Mouse (Mus musculus) lung, adult 2 months (tissue): ENCODE results near the gene Foxn3. TPM values are rescaled to one million over a fixed set of nuclear protein-coding genes. Genes with fewer than 3 reads are reported as not detected.

Experiments
- DNase-seq: peaks from one replicate; pipeline ENCODE4 v3.0.0; 2022
- H3K4me1 ChIP-seq: fragments of 200-500 bp; 2 replicates; pipeline ENCODE4 v1.6.1; 2011; ENCODE audit warnings: low read length; ENCODE audit not compliant: control insufficient read depth, insufficient read depth
- H3K4me3 ChIP-seq: fragments of 200-500 bp; replicated peaks from 2 replicates; pipeline ENCODE3; 2011; ENCODE audit warnings: low read depth, mild to moderate bottlenecking, control low read depth, low read length; ENCODE audit errors: extremely low read depth
- CTCF ChIP-seq: fragments of 200-500 bp; IDR thresholded peaks from 2 replicates; pipeline ENCODE4 v1.5.1; 2011; ENCODE audit warnings: mild to moderate bottlenecking, low read length, control low read depth; ENCODE audit not compliant: insufficient read depth
- POLR2A ChIP-seq: fragments of 200-500 bp; IDR thresholded peaks from 2 replicates; pipeline ENCODE4 v1.6.1; 2011; ENCODE audit warnings: low read depth, mild to moderate bottlenecking, control low read depth, low read length, borderline replicate concordance; ENCODE audit errors: extremely low read depth
- WGBS: fragments of 180-500 bp; shearing (Covaris S2); methylation state at CpG from one replicate; pipeline ENCODE4 v1.1.7; 2018; 5-methylcytosine and 5-hydroxymethylcytosine counted together
- polyA plus RNA-seq: library from polyadenylated mRNA; depleted of rRNA; stranded (reverse); fragments of >200 nt; gene quantifications from 2 replicates; pipeline ENCODE4 v1.2.3, GENCODE M21; 2012

Foxn3 gene
- polyA plus RNA-seq, 1 experiment: 48.2 TPM

GRCm38 (mm10) chr12:99332144-99332807 is 231.1 kb downstream of the Foxn3 start:
- no peak for TF ChIP-seq CTCF
- no peak for TF ChIP-seq POLR2A
- Histone ChIP-seq H3K4me1 (peaks cover 11% of the 10 kb centered on the region), H3K4me3 (no peak overlapping the region)
- no peak for DNase-seq
- 73% methylated on average over 16 of the region's 16 CpGs for WGBS

DNA sequence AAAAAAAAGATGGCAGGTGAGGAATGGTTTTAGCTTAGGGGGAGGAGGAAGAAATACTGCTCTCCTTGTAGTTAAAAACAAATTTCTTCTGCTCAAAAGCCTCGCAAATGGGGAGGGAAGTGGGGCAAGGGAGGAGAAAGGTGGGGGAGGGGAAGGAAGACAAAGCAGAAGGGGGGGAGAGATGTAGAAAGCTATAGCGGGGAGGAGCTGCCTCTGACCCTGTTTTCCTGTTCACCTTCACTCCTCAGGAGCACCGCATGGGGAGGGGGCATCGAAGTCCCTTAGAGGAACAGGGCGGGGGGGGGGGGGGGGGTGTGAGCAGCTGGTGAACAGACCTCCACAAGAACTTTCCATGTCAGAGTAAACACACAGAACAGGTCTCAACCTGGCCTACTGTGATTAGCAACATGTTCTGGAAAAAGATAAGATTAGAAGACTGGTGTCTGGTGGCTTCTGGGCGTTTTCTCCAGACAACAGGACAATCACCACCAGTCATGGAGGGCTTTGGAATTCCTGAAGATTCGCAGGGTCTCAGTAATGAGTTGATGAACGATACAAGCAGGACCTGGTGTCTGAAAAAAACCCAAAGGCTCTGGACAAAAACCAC is 231.9 kb downstream of the Foxn3 start:
- DNase-seq: no peak
- TF ChIP-seq CTCF (no peak), POLR2A (no peak)
- peaks cover 5% of the 10 kb centered on the region for H3K4me1 ChIP-seq
- 52% methylated on average over 8 of the region's 8 CpGs for WGBS
- H3K4me3 ChIP-seq: no peak overlapping the region

GRCm38 (mm10) chr12:99330822-99331285 is 232.5 kb downstream of the Foxn3 start:
- no peak for DNase-seq
- WGBS: 85% methylated on average over 12 of the region's 12 CpGs
- Histone ChIP-seq H3K4me3 (no peak overlapping the region), H3K4me1 (peaks cover 3% of the 10 kb centered on the region; the same call in 1 of the 2 replicates)
- no peak for TF ChIP-seq POLR2A
- no peak for TF ChIP-seq CTCF

DNA sequence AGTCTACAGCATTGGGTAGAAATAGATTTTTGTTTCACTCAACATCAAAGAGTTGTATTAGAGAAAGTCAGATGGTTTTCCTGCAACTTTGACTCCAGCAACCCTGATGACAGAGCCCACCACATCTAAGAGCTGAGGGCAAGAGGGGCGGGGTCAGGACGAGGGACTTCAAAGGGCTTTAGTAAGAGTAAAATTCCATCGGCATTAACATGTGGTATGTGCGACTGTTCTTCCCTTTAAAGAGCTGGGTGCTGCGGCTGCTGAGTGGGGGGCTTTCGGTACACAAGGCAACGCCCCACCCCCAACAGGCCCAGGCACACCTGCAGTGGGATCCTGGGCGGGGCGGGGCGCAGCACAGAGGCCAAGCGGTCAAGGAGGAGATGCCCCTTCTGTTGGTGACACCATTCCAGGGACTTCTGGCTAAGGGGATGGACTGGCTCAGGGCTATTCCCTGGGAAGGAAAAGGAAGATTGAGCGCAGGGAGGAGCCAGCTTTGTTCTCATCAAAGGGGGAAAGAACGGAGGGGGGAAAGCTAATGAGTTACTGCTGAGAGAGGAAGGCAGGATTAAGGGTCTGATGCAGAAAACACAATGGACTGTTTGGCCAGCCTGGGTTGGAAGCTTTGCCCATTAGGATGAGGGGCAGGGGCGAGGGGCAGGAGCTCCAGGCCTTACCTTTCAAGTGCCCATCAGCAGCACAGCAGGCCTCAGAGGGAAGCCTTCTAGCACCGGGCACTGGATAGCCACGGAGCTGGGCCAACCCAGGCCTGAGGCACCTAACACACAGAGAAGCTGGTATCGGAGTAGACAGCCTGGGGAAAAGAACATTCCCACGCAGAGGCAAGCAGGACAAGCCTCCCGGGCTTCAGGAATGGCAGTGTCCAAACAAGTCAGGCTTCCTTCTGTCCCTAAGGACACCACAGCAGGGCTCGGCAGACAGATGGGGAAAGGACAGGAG is 233.8 kb downstream of the Foxn3 start:
- H3K4me3 ChIP-seq: no peak overlapping the region
- no peak for DNase-seq
- 53% methylated on average over 20 of the region's 20 CpGs for WGBS
- no peak for TF ChIP-seq POLR2A
- no peak for TF ChIP-seq CTCF
- peaks cover 3% of the 10 kb centered on the region; the same call in 1 of the 2 replicates for H3K4me1 ChIP-seq

- H3K4me3 ChIP-seq: no peak overlapping the region
- no peak for DNase-seq
- 54% methylated on average over 8 of the region's 8 CpGs for WGBS
- no peaks in the 10 kb centered on the region; the same call in 1 of the 2 replicates for H3K4me1 ChIP-seq
- TF ChIP-seq CTCF: no peak
- no peak for TF ChIP-seq POLR2A
Measured at GRCm38 (mm10) chr12:99326157-99326556, 237.2 kb downstream of the Foxn3 start.

- TF ChIP-seq CTCF (no peak), POLR2A (no peak)
- Histone ChIP-seq H3K4me3 (no peak overlapping the region), H3K4me1 (peaks cover 23% of the 10 kb centered on the region)
- 80% methylated on average over 12 of the region's 12 CpGs for WGBS
- no peak for DNase-seq
Measured at GRCm38 (mm10) chr12:99321633-99322431, 241.6 kb downstream of the Foxn3 start.

- DNase-seq: no peak
- Histone ChIP-seq H3K4me3 (no peak overlapping the region), H3K4me1 (peaks cover 25% of the 10 kb centered on the region)
- WGBS: 90% methylated on average over 3 of the region's 3 CpGs
- no peak for TF ChIP-seq CTCF
- no peak for TF ChIP-seq POLR2A
Measured at GRCm38 (mm10) chr12:99320966-99321496, 242.4 kb downstream of the Foxn3 start.

GRCm38 (mm10) chr12:99319896-99320295 is 243.5 kb downstream of the Foxn3 start:
- WGBS: 39% methylated on average over 2 of the region's 2 CpGs
- no peak for DNase-seq
- TF ChIP-seq CTCF: no peak
- no peak for TF ChIP-seq POLR2A
- H3K4me1 ChIP-seq: peaks cover 25% of the 10 kb centered on the region
- H3K4me3 ChIP-seq: no peak overlapping the region

GRCm38 (mm10) chr12:99319171-99319570 is 244.2 kb downstream of the Foxn3 start:
- TF ChIP-seq CTCF (no peak), POLR2A (no peak)
- H3K4me1 ChIP-seq: peaks cover 25% of the 10 kb centered on the region
- WGBS: 55% methylated on average over 5 of the region's 5 CpGs
- H3K4me3 ChIP-seq: no peak overlapping the region
- DNase-seq: no peak
